Mouse (Mus musculus): ENCODE data around the gene Chkb. TPM values are rescaled to one million over a fixed set of nuclear protein-coding genes. Genes with fewer than 3 reads are reported as not detected.

Chkb gene
- 71.2 and 83.3 TPM in 2 replicates for polyA plus RNA-seq (2015; fragmentation: Nextera tagmentation; extraction: Ambion mirVana)

DNA sequence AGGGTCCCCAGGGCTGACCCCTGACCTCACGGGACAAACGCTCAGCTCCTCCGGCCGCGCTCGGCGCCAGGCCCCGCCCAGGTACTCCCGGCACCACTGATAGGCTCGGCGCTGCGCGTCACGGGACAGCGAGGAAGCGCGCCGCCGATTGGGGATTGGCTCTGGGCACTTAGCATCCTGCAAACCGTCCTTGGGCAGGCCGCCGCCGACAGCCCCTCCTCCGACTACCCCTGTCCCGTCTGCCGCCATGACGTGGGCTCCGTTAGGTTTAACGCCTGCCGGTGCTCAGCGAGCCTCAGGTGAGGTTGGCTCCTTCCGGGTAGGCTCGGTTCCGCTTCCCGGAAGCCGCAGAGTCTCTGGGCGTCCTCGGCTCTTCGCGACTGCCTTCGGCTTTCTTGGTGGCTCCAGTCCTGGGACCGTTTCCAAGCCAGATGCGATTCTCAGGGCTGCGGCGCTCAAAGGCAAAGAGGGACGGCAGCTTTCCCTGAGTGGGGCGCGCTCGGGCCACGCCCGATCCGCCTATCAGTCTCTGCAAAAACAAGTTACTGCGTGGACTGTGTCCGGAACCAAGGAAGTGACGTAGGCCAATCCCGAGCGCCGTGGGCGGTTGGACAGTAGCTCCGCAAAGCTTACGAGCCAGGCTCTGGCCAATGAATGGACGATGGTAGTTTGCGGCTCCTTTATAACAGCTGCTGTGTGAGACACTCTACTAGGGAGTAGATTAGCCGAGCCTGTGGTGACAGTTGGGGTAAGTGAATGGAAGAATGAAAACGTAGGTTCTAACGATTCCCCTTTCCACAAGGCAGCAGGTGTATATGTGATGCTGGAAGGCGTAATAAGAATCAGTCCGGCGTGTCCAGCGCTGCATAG lies at the start of gene Chkb, which contains the start of the genes C730034F03Rik and Gm44502:
Chkb (minus strand) TSS at position 557 of the 870 bp plus-strand sequence.
C730034F03Rik (plus strand) TSS at position 238 of the 870 bp plus-strand sequence.
Gm44502 (minus strand) TSS at position 345 of the 870 bp plus-strand sequence.

DNA sequence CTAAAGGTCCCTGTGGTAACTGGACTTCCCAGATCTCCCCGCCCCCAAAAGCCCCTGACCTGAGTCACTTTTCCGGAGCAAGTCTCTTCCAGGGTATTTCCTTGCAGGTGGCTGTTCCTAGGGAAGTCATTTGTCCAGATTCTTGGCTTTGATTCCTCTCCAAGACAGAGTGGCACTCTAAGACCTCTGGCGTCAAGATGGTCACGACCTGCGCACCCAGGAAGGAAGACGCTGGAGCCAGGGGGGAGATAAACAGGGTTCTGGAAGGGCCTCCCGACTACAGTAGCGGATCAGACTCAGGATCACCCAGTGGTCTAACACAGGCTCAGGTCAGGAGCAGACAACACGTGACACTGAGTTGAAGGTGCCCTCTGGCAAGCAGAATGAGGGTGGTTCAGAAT lies 47.4 kb upstream of the Chkb start, which contains the start of gene Arsa:
Arsa (minus strand) TSS at position 335 of the 401 bp plus-strand sequence.

DNA sequence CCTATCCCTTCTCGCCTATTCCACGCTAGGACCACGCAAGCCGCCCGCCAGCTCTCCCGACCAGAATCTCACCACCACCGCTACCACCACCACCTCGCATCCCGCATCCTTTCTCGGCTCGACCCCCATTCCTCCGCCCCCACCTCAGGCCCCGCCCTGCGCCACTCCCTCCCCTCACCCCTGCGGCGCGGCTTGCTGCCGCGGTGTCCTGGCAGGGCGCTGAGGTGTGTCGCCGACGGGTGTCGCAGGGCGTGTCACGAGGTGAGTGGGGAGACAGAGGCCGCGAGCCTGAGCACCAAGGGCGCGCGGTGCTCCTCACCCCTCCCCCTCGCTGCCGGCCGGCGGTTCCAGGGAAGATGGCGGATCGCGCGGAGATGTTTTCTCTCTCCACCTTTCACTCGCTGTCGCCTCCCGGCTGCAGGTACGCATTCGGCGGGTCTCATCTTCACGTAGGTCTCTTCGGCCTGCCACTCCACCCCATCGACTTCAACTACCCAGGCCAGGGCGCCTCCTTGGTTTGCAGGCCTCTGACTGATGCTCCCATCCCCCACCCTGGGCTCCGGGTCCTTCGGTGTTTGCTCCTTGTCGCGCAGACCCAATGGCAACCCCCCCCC lies 24.3 kb upstream of the Chkb start, which contains the start of gene Mapk8ip2:
Mapk8ip2 (plus strand) TSS at position 49 of the 614 bp plus-strand sequence.

DNA sequence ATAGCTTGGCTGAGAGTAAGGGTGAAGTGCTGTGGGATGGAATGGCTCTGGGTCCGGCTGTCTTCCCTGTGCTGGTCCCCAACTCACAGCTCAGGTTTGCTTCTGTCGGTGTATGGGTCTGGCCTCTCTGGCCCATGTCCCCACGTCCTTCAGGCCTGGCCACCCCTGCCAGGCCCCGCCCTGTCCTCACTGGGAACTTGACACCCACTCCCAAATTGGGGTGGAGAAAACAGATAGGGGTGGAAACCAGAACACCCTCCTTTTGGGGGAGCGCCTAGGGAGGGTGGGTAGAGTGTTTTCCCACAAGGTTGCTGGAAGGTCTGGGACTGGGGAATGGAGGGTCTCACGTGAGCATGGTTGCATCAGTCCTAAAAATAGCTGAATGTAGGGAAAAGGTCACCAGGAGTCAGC lies 4.0 kb downstream of the Chkb start, which contains the start of gene Cpt1b:
Cpt1b (minus strand) TSS at position 153 of the 411 bp plus-strand sequence.

DNA sequence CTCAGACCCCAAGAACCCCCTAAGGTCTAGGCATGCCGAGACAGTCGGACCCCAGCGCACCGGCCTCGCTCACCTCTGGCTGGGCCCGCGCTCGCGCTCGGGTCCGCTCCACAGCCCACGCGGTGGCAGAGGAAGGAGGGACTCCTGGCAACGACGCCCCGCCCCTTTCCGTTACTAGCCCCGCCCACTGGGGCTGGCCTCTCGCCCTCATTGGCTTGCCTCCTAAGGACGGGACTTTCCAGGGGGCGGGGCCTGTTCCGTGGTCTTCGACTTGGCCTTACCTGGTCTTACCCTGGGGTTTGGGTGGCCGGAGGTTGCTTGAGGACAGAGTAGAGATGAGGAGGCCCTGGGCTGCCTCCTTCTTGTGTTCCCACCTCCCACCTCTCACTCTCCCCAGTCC lies 19.6 kb downstream of the Chkb start, which contains the start of gene Syce3:
Syce3 (minus strand) TSS at position 386 of the 400 bp plus-strand sequence.

DNA sequence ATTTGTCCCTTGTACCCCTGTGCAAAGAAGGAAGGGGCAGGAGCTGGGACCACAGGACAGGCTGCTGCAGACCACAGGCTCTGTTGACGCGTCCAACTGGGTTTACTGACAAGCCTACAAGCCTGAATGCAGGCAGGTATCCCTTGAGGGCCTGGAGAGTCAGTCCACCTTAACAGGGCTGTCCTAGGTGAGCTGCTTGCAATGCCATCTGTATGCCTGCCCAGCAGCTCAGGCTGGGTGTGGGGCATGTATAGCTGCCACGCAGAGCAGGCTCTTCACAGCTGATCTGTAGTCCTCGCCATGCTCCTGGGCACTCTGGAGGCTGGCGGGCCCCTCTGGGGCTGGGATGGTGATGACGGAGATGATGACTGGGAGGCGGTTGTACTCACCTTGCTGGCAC lies 45.1 kb downstream of the Chkb start, which contains the start of gene Klhdc7b:
Klhdc7b (plus strand) TSS at position 301 of the 400 bp plus-strand sequence.

DNA sequence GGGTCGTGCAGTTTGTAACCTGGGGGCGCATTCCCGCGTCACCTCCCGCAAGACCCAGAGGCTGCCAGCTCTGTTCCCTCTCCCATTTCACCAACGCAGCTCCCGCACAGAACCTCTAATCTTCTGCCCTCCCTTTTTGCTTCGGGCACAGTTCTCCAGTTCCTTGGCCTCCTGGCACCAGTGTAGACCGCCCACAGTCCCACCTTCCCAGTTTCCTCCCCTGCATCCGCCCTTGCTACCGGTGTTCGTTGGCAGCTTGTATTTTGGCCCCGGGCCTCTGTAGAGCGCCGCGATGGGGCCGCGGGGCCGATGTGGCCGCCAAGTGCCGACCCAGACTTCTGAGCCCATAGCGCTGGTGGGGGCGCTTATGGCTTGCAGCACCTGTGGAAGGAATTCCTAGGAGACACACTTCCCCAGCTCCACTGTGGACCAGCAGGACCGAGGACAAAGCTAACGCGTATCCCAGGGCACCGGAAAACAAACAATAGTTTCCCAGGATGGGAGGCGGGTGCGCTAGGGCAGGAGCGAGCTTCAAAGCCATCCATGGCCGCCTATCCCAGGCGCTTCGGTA lies 50.8 kb downstream of the Chkb start, which contains the start of gene Odf3b:
Odf3b (minus strand) TSS at position 452 of the 571 bp plus-strand sequence.

DNA sequence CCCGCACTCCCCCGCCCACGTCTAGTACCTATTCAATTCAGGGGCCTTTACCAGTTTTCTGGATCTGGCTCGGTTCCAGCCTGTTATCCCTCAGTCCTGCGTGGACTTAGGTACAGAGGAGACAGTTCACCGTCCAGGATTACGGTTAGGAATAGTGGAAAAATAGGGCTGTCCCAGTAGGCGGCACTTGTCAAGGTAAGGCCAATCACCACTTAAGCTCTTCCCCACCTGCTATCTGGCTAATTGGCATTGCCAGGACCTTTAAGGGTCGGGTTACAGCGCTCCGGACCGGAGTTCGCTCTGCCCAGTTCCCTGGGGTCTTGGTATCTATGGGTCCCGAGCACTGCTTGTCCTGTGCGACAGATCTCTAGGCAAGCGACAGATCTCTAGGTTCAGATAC lies 52.8 kb downstream of the Chkb start, which contains the start of gene Tymp:
Tymp (minus strand) TSS at position 83 of the 400 bp plus-strand sequence.

Other genes starting within 250 kb of the Chkb start
- gene Plxnb2, start 249.1 kb downstream of the Chkb start, polyA plus RNA-seq (2015; fragmentation: Nextera tagmentation; extraction: Ambion mirVana), result 42.0 and 42.7 TPM in 2 replicates
- 14.0 and 17.0 TPM in 2 replicates for gene Dennd6b, start 233.4 kb downstream of the Chkb start, polyA plus RNA-seq (2015; fragmentation: Nextera tagmentation; extraction: Ambion mirVana)
- 27.4 and 27.8 TPM in 2 replicates for gene Ppp6r2, start 218.4 kb downstream of the Chkb start, polyA plus RNA-seq (2015; fragmentation: Nextera tagmentation; extraction: Ambion mirVana)
- 23.1 and 26.3 TPM in 2 replicates for gene Sbf1, start 114.6 kb downstream of the Chkb start, polyA plus RNA-seq (2015; fragmentation: Nextera tagmentation; extraction: Ambion mirVana)
- gene Adm2, start 107.2 kb downstream of the Chkb start, polyA plus RNA-seq (2015; fragmentation: Nextera tagmentation; extraction: Ambion mirVana), result not detected in 2 replicates
- gene Miox, start 95.5 kb downstream of the Chkb start, polyA plus RNA-seq (2015; fragmentation: Nextera tagmentation; extraction: Ambion mirVana), result not detected in 2 replicates
- gene Lmf2, start 74.2 kb downstream of the Chkb start, polyA plus RNA-seq (2015; fragmentation: Nextera tagmentation; extraction: Ambion mirVana), result 27.3 and 34.7 TPM in 2 replicates
- gene Ncaph2, start 74.2 kb downstream of the Chkb start, polyA plus RNA-seq (2015; fragmentation: Nextera tagmentation; extraction: Ambion mirVana), result 58.0 and 70.8 TPM in 2 replicates
- 6.5 and 7.5 TPM in 2 replicates for gene Sco2, start 56.1 kb downstream of the Chkb start, polyA plus RNA-seq (2015; fragmentation: Nextera tagmentation; extraction: Ambion mirVana)
- 0.96 and 1.4 TPM in 2 replicates for gene Tymp, start 52.9 kb downstream of the Chkb start, polyA plus RNA-seq (2015; fragmentation: Nextera tagmentation; extraction: Ambion mirVana)
- 0.61 and 1.2 TPM in 2 replicates for gene Odf3b, start 50.6 kb downstream of the Chkb start, polyA plus RNA-seq (2015; fragmentation: Nextera tagmentation; extraction: Ambion mirVana)
- gene Klhdc7b, start 45.0 kb downstream of the Chkb start, polyA plus RNA-seq (2015; fragmentation: Nextera tagmentation; extraction: Ambion mirVana), result not detected in 2 replicates
- not detected in 2 replicates for gene Syce3, start 19.4 kb downstream of the Chkb start, polyA plus RNA-seq (2015; fragmentation: Nextera tagmentation; extraction: Ambion mirVana)
- gene Cpt1b, start 4.0 kb downstream of the Chkb start, polyA plus RNA-seq (2015; fragmentation: Nextera tagmentation; extraction: Ambion mirVana), result 150 and 169 TPM in 2 replicates
- gene C730034F03Rik, start 319 bp downstream of the Chkb start, polyA plus RNA-seq (2015; fragmentation: Nextera tagmentation; extraction: Ambion mirVana), result 1.7 and 2.0 TPM in 2 replicates
- gene Gm44502, start 212 bp downstream of the Chkb start, polyA plus RNA-seq (2015; fragmentation: Nextera tagmentation; extraction: Ambion mirVana), result 0.17 and 0.41 TPM in 2 replicates
- gene Mapk8ip2, start 24.0 kb upstream of the Chkb start, polyA plus RNA-seq (2015; fragmentation: Nextera tagmentation; extraction: Ambion mirVana), result 0.14 and 0.15 TPM in 2 replicates
- 12.0 and 13.8 TPM in 2 replicates for gene Arsa, start 47.5 kb upstream of the Chkb start, polyA plus RNA-seq (2015; fragmentation: Nextera tagmentation; extraction: Ambion mirVana)
- 0.40 and 0.82 TPM in 2 replicates for gene Shank3, start 69.7 kb upstream of the Chkb start, polyA plus RNA-seq (2015; fragmentation: Nextera tagmentation; extraction: Ambion mirVana)
- 0.14 TPM in 1 of 2 replicates, not detected in the other for gene Acr, start 138.4 kb upstream of the Chkb start, polyA plus RNA-seq (2015; fragmentation: Nextera tagmentation; extraction: Ambion mirVana)
- gene Rabl2, start 162.0 kb upstream of the Chkb start, polyA plus RNA-seq (2015; fragmentation: Nextera tagmentation; extraction: Ambion mirVana), result 10.2 and 10.9 TPM in 2 replicates

Measured in skeletal muscle tissue, postnatal 0 days (tissue).